Mouse (Mus musculus) testis, postnatal 10 days (tissue): ENCODE measurements around the gene Gm21190.
"Not testable (repeated sequence)": the region's sequence is repeated elsewhere in the genome, so short reads cannot be mapped to it uniquely, and the experiment has no call there.

Experiments
- DNase-seq: peaks from one replicate; pipeline ENCODE4 v3.0.0; 2021; ENCODE audit warnings: low spot score

The Gm21190 gene

DNA sequence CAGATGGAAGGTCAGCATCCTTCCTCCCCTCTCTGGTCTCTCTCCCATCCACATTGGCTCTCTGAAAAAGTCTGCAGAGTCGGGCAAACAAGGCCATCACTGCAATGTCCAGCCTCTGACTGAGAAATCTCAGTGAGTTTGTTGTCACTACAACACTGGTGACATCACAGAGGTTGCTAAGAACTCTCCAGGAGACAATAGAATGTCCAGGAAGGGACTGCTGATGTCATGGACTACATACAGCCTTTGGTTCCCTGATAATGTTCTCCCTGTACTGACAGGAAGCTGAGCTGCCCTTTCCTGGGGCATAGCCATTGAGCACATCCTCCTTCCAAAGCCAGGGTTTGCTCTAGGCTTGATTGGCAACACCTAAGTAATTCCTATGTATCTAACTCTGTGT lies at the start of gene Gm21190:
TSS of gene Gm21190 (minus strand) at position 101 of the 400 bp plus-strand sequence.
- DNase-seq = not testable (repeated sequence)

DNA sequence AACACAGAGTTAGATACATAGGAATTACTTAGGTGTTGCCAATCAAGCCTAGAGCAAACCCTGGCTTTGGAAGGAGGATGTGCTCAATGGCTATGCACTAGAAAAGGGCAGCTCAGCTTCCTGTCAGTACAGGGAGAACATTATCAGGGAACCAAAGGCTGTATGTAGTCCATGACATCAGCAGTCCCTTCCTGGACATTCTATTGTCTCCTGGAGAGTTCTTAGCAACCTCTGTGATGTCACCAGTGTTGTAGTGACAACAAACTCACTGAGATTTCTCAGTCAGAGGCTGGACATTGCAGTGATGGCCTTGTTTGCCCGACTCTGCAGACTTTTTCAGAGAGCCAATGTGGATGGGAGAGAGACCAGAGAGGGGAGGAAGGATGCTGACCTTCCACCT lies 48.0 kb upstream of the Gm21190 start, which contains the start of gene Gm21083:
TSS of gene Gm21083 (plus strand) at position 301 of the 400 bp plus-strand sequence.
- not testable (repeated sequence) for DNase-seq

DNA sequence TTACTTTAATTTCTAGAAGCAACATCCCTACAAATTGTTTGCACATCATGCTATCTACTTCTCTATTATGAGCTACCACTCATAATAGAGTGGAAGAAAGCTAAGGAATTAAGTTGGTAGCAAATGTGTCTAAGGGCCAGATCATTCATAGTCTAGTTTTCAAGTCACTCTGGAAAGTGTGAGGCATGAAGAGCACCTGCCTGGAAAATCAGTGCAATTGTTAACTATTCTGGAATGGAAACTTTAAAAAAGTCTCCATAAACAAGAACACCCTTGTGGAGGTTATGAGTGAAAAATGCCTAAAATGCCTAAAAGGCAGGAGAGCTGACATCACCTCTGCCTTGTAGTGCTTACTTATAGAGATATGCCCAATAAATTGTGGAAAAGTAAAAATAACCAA lies 44.7 kb upstream of the Gm21190 start:
- not testable (repeated sequence) for DNase-seq

DNA sequence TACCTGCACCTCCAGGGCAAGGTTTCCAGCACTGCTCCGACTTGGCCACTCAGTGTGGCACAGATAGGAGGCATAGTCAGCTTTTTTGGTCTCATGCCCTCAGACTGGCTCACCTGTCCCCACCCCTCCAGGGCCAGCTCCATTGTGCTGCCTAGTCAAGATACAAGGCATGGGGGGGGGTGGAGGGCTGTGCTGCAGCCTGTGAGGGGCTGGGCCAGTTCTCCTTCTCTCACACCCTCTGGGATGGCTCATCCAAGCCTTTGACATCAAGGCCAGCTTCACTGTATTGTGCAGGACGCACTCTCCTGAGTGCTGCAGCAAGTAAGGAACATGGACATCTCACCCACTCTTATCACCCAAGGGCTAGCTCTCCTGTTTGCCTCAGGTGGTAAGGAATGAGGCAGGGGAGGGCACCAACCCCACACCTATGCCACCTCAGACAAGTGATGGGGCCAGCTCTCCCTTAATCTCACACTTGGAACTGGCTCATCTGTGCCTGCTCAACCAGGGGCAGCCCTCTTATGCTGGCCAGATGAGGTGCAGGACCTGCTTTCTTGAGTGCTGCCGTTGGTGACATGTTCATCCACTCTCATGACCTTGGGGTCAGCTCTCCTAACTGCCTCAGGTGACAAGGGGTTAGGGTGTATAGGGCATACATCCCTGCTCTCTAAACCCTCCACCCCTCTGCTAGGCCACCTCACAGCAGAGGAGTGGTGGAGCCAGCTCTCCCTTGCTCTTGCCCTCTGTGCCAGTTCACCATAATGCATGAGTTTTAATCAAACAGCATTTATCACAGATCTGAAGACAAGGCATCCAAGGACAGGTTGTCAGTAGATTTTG lies 32.6 kb upstream of the Gm21190 start:
- DNase-seq = not testable (repeated sequence)

DNA sequence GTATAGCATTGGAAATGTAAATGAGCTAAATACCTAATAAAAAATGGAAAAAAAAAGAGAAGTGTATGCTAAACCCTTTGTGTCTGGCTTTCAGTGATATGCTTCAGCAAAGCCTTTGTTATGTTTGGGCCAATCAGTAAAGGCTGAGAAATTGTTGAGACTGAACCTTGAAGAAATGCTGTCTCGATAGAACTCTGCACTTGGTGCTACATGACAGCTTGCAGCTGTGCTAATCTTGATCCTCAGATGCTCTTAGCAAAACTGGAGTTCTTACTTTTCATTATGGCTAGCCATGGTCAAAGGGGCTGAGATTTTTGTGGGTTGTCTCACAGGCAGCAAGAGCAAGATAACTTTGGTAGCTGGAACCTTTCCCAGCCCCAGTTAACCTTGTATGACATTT lies 29.6 kb upstream of the Gm21190 start:
- DNase-seq = not testable (repeated sequence)

DNA sequence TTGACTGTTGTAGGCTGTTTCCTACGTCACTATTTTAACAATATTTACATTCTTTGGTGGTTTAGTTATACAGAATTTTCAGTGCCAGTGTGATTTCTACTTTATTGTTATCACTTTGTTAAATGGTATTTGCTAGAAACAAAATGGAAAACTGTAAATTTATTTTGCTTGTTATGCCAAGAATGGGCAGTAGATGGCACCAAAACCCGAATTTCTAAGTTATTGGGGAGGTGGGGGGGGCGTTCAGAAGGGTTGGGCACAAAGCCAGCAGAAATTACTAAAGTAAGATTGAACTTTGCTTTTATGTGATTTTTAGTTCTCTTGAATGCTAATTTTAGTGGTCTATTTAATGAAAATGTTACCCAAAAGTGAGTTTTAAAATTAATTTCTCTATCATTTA lies 20.6 kb upstream of the Gm21190 start:
- DNase-seq = not testable (repeated sequence)

DNA sequence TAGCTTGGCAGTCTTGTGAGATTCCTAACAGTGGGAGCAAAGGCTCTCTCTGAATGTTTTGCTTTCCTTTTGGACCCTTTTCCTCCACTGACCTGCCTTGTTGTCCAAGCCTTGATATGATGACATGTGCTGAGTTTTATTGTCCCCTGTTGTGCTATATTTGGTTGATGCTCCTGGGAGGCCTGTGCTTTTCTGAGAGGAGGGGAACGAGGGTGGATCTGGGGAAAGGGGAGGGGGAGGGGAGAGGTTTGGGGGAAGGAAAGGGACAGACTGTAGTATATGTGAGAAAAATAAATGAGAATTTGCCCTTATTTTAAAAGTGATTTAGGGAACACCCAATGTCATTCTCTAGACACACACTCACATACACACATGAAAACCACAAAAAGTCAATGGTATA lies 20.1 kb upstream of the Gm21190 start:
- DNase-seq = not testable (repeated sequence)

DNA sequence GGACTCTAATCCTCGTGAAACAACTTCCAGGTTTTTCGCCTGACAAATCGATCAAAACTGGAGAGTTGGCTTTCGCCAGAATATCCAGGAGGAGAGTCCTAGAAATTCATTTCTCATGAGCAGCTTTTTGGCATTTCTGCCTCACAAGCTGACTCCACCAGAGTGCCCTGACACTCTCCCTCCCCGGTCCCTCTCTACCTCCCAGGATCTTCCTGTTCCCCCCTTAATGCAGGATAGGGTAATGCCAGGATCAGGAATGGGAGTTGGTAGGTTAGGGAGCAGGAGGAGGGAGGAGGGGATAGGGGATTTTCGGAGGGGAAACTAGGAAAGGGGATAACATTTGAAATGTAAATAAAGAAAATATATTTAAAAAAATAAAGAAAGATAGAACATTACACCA lies 19.6 kb upstream of the Gm21190 start:
- DNase-seq = not testable (repeated sequence)

DNA sequence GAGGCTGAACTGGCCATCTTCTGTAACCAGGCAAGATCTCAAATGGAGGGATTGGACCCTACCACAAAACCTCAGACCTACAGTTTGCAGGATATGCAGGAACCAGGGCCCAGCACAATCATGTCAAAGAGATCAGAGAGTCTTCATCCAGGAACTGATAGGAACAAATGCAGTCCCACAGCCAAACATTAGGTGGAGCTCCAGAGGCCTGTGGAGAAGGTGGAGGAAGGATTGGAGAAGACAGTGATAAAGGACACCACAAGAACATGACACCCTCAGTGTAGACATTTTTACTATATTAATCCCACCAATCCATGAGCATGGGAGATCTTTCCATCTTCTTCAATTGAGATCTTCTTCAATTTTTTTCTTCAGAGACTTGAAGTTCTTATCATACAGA lies 6.6 kb downstream of the Gm21190 start:
- not testable (repeated sequence) for DNase-seq

DNA sequence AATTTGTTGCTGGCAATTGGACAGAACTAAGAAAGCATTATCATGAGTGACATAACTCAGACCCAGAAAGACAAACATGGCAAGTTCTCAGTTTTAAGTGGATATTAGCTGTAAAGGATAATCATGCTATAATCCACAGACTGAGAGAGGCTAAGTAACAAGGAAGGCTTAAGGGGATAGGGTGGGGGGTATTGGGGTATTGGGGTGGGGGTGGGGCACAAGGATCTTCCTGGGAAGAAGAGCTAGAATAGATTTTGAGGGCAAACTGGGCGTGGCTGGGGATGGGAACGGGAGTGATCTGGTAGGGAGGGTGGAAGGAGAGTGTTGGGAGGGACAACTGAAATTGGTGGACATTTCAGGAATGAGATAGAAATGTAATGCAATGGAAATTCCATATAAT lies 7.0 kb downstream of the Gm21190 start:
- DNase-seq = not testable (repeated sequence)

DNA sequence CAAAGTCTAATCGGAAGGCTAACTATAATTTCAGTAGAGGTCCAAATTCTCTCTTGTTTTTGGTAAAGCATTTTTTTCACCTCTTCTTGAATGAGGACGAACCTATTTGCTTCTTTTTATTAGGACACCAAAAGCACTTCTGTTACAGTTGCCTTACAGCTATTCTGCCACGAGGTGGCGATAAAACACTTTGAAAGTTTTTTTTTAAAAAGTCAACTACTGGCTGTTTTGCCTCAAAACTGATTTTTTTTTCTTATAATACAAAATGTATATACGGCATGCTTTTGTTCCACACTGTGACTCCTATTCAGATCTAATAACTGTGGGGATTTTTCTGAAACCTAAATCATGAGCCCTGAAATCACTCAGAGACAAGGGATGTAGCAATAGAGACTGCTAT lies 8.6 kb downstream of the Gm21190 start:
- DNase-seq = not testable (repeated sequence)

DNA sequence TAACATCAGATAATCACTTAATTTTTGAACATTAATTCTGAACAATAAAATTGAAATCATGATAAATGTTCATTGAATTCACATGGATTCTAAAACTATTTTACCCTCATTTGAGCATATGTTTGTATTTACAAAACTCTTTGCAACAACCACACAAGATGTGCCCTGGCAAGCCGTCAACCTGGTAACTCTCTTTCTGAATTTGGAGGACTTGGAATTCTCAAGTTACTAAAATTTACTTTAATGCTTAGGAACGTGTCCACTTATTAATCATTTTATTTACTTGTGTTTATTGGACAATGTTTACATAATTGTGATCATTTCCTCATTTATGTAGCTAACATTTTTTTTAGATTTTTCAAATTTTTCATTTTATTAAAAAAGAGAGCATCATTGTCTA lies 11.9 kb downstream of the Gm21190 start:
- DNase-seq = not testable (repeated sequence)

DNA sequence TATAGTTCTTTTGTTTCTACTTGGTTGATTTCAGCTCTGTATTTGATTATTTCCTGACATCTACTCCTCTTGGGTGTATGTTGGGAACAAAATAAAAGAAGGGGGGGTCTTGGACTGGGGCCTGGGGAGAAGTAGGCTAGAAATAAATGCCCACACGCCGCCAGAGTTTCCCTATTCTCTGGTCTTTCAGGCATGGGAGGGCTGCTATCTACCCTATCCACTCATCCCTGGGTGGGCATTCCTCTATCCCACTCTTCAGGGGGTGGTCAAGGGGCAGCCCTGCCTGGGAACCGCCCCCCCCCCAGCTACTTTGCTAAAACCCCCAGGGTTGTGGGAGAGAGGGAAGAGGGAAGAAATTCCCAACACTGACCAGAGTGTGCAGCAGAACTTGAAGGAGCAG lies 16.8 kb downstream of the Gm21190 start:
- not testable (repeated sequence) for DNase-seq

DNA sequence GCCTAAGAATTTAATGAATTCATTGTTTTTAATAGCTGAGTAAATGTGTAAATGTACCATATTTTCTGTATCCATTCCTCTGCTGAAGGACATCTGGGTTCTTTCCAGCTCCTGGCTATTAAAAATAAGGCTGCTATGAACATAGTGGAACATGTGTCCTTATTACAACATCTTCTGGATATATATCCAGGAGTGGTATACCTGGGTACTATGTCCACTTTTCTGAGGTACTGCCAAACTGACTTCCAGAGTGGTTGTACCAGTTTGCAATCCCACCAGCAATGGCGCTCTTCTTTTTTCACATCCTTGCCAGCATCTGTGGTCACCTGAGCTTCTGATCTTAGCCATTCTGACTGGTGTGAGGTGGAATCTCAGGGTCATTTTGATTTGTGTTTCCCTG lies 19.1 kb downstream of the Gm21190 start:
- DNase-seq = not testable (repeated sequence)

DNA sequence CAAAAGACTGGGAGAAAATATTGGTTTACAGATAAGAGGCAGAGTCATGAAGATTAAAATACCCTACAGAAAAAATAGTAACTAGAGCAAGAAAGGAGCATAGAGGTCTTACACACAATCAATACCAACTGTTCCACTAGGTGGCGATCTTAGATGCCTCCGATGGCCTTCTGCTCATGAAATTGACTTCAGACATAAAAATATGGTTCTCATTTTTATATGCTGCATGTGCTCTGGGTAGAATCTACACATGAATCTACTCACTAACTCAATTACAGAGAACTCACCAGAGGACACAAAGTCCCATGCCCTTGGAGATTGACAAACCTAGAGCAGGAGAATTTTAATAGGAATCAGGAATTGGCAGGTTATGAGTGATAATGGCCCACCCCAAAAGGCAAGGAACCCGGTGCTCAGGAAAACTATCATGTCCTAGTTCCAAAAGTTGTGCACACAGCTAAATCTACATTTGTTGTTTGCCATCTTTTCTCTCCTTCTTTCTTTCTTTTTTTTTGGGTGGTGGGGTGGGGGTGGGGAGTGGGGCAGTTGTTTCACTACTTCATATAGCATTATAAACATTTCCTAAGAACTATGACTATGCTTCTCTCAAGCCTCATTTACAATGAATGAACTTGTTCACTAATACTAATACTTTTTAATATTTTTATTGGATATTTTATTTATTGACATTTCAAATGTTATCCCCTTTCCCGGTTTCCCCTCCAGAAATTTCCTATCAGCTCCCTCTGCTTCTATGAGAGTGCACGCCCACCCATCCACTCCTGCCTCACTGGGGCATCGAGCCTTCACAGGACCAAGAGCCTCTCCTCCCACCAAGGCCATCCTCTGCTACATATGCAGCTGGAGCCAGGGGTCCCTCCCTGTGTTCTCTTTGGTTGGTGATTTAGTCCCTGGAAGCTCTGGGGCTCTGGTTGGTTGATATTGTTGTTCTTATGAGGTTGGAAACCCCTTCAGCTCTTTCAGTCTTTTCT lies 20.3 kb downstream of the Gm21190 start:
- peak; percentile 41 for DNase-seq

DNA sequence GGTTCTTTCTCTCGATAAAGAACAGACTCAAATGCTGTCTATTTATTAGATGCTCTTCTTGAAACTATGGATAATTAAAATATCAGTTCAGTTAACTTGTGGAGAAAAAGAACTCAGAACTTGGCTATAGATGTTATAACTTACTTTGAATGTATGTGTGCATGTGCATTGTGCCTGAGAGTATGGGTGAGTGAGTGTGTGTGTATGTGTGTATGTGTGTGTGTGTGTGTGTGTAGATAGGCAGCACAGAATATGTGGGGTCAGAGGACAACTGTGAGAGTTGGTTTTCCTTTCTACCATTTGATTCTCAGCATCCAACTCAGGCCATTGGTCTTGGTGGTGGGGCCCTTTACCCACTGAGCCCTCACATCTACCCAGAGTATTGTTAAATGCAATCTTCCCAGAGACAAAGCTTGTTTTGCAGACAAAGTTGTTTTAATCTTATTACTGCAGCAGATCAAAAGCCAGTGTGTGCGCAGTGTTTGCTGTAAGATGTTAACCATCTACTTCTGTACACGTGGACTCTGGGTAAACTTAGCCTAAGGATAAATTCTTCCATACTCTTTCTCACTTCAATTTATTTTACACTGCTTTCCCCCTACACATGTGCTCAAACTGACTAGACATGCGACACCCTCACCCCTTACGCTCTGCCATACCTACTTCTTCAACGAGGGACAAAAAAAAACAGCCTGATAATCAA lies 21.1 kb downstream of the Gm21190 start:
- not testable (repeated sequence) for DNase-seq

DNA sequence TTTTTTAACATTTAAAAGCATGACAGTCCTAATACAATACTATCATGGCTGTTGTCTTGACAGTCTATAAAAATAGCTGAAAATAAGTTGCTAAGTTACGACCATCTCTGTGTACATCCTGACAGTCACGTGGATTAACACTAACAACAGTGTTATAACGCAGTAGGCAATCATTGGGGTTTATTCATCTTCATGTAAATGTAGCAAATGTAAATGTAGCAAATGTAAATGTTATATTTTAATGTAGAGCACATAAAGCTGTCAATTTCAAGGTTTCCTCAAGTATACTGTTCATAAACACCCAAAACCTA lies 21.8 kb downstream of the Gm21190 start:
- DNase-seq = no peak

DNA sequence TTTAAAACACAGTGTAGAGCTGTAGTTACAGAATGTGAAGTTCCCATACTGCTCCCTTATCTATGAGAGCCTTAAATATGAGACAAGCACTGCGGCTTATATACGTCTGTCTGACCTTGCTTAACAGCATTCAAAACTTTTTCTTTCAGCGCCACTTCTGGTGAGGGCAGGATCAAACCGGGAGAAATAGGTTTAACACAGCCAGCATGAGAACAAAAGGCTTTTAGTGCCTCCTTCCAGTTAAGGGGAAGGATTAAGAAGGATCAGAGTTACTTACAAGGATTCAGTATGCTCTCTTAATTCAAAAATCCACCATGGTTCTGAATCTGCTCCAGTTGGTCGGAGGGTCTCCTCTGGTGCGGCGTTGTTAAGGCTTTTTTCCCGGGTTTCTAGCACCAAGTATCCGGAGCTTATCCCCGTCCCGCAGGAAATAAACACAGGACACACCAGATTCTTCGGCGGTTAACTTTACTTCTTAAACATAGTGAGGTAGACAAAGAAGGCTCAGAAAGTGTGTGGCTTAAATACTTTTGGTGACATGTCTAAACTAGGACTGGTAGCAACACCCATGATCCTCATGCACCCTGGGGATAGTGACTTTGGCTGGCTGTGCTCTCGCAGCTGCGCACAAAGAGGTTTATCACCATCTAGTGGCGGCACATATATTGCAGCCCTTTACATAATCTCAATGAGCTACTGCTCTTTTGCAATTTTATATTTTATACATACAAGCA lies 22.3 kb downstream of the Gm21190 start:
- peak; percentile 55 for DNase-seq

DNA sequence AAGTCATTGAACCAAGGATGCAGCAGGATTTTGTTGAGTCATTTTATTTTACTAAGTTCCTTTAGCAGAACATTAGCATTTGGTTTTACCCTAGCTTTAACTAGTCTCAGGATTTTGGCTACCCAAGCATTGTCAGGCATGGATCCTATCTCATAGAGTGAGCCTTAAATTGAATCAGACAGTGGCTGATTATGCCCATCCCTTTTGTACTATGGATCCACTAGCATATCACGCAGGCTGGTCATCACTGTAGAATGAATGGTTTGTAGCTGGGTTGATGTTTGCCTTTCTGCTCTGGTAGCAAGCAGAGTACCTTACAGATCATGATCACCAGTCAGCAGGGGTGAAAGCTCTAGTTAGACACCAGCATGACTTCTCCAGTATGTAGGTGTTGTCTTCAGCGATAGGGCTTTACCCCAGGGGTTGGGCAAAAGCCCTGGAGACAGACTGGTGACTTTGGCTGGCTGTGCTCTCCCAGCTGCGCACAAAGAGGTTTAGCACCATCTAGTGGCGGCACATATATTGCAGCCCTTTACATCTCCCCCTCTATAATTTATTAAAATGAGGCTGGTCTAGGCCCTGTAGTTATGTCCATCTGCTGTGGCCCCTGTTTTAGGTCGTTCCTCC lies 30.1 kb downstream of the Gm21190 start:
- peak; percentile 64 for DNase-seq

DNA sequence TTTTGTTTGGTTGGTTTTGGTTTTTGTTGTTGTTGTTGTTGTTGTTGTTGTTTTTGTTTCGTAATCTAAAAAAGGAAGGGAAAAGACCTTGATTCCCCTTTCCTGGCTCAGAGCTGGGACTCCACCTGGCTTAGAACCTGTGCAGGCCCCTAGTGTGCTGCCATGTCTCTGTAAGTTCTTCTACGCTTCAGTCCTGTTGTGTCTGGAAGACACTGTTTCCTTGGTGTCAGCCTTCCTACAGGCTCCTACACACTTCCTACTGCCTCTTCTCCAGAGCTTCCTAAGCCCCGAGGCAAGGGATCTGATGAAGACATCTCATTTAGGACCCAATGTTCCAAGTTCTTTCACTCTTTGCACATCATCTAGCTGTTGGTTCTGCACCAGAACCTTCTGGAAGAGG lies 30.7 kb downstream of the Gm21190 start:
- DNase-seq = not testable (repeated sequence)

DNA sequence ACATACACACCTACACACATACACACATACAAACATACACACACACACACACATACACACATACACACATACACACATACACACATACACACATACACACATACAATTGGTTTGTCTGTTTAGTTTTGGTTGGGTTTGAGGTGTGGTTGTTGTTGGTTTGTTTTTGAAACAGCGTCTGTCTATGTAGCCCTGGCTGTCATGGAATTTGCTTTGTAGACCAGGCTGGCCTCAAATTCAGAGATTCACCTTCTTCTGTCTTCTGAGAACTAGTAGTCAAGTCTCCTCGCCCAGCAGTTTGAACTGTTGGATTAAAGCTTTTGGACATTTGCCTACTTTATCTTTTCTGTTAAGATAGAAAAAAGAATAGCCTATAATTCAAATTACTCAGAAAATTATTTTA lies 38.1 kb downstream of the Gm21190 start:
- not testable (repeated sequence) for DNase-seq
